Mouse (Mus musculus) kidney, adult 18-20 months (tissue): ENCODE data around the gene Fam189a1.

ENCODE experiments used
- DNase-seq: peaks from one replicate; pipeline ENCODE4 v3.0.0; 2021

Fam189a1 gene

GRCm38 (mm10) chr7:65101661-65102060, 54.7 kb downstream of the Fam189a1 start:
- DNase-seq, result no peak

- no peak for DNase-seq
These were observed 58.7 kb downstream of the Fam189a1 start for GRCm38 (mm10) chr7:65097708-65098107.

GRCm38 (mm10) chr7:65095631-65096107, 60.7 kb downstream of the Fam189a1 start:
- no peak for DNase-seq

- no peak for DNase-seq
These were observed 63.1 kb downstream of the Fam189a1 start for GRCm38 (mm10) chr7:65093314-65093713.

GRCm38 (mm10) chr7:65091486-65091885, 64.9 kb downstream of the Fam189a1 start:
- no peak for DNase-seq

GRCm38 (mm10) chr7:65085972-65086371, 70.4 kb downstream of the Fam189a1 start:
- no peak for DNase-seq

GRCm38 (mm10) chr7:65082778-65083091, 73.6 kb downstream of the Fam189a1 start:
- DNase-seq, result no peak

GRCm38 (mm10) chr7:65081979-65082777, 74.2 kb downstream of the Fam189a1 start:
- no peak for DNase-seq

GRCm38 (mm10) chr7:65076134-65076533, 80.2 kb downstream of the Fam189a1 start:
- DNase-seq, result no peak

GRCm38 (mm10) chr7:65074194-65074593, 82.2 kb downstream of the Fam189a1 start:
- DNase-seq, result no peak

- DNase-seq, result peak; percentile 22
These were observed 82.8 kb downstream of the Fam189a1 start for GRCm38 (mm10) chr7:65073555-65073954.

- DNase-seq, result no peak
These were observed 90.2 kb downstream of the Fam189a1 start for GRCm38 (mm10) chr7:65066211-65066610.

- DNase-seq, result no peak
These were observed 90.9 kb downstream of the Fam189a1 start for GRCm38 (mm10) chr7:65065457-65065856.

- DNase-seq, result no peak
These were observed 91.7 kb downstream of the Fam189a1 start for GRCm38 (mm10) chr7:65064638-65065037.

- no peak for DNase-seq
These were observed 92.3 kb downstream of the Fam189a1 start for GRCm38 (mm10) chr7:65064096-65064495.

GRCm38 (mm10) chr7:65060163-65060799, 96.1 kb downstream of the Fam189a1 start:
- DNase-seq, result no peak

- DNase-seq, result no peak
These were observed 99.5 kb downstream of the Fam189a1 start for GRCm38 (mm10) chr7:65056864-65057263.

- no peak for DNase-seq
These were observed 104.4 kb downstream of the Fam189a1 start for GRCm38 (mm10) chr7:65051986-65052385.

- DNase-seq, result no peak
These were observed 107.0 kb downstream of the Fam189a1 start for GRCm38 (mm10) chr7:65049236-65049954.

GRCm38 (mm10) chr7:65047700-65048099, 108.7 kb downstream of the Fam189a1 start:
- no peak for DNase-seq

GRCm38 (mm10) chr7:65046690-65047089, 109.7 kb downstream of the Fam189a1 start:
- DNase-seq, result no peak

- DNase-seq, result no peak
These were observed 112.1 kb downstream of the Fam189a1 start for GRCm38 (mm10) chr7:65044280-65044679.

GRCm38 (mm10) chr7:65041106-65041505, 115.3 kb downstream of the Fam189a1 start:
- DNase-seq, result no peak

- DNase-seq, result no peak
These were observed 124.6 kb downstream of the Fam189a1 start for GRCm38 (mm10) chr7:65031741-65032140.
